Mouse (Mus musculus): ENCODE measurements at regions not wholly inside any gene's neighbourhood (a gene's known extent, or its start where the extent isn't known, plus 50 kb on each side); places are given as distances from the start of the nearest gene placed in this dataset.
"Not testable (repeated sequence)": the region's sequence is repeated elsewhere in the genome, so short reads cannot be mapped to it uniquely, and the experiment has no call there.

DNA sequence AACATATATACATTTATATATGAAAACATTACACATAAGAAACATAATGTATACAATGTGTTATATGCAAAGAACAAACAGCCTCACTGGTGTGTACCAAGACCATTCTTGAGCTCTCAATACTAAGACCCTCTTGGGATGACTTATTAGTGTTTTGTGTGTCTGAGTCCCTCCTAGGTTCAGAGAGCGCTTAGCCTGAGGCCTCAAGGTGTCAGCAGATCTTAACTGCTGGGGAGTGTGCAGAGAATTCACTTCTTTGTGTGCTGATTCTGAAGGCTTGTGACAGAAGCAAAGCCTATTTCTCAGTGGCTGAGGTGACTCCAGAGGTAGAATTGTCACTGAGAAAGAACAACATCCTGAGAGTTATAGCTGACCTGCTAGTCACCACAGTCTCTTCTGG is 505.7 kb upstream of the Olfr1507 start:
- not testable (repeated sequence) for H3K36me3 ChIP-seq (ENCODE audit: control insufficient read depth, insufficient read depth, low read length); H3K27me3 ChIP-seq (replicated peaks; ENCODE audit: control insufficient read depth, insufficient read depth, low read length); H3K4me1 ChIP-seq (ENCODE audit: control insufficient read depth, insufficient read depth, low read length); H3K27ac ChIP-seq (ENCODE audit: low read length); H3K4me2 ChIP-seq (ENCODE audit: low read depth, low read length); H3K9me3 ChIP-seq (ENCODE audit: control insufficient read depth, low read length); ATAC-seq; H3K9ac ChIP-seq (ENCODE audit: low read depth, low read length); H3K4me3 ChIP-seq (ENCODE audit: low read length)
- WGBS, result 70% methylated on average over 1 of the region's 1 CpGs

DNA sequence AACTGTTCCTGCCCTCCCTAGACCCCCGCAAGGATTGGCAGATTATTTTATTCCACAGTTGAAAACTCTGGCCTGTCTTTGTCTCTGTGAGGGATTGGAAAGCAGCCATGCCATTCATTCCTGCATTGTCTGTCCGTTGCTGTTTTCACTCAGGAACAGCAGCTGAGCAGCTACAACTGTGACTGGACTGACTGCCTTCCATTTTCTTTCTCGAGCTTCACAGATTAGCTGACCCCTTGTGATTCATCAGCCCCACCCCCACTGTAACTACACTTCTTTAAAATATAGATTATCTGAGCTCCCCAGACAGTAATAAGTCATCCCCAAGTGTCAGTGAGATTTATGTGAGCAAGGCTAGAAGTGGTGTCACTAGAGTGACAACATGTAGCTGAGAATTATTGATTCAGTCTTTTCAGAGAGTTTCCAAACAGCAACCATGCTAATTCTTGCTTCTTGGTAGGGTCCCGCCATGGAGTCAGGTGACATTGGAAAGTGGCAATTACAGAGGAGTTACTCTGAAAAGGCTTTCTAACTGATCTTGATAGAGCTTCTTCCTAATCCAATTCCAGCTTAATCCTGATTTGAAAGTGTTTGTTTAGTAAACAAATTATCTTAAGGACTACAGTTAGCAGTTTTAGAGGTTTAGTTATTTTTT is 496.7 kb upstream of the Olfr1507 start:
- H3K4me1 ChIP-seq (ENCODE audit: control insufficient read depth, insufficient read depth, low read length); H3K27me3 ChIP-seq (replicated peaks; ENCODE audit: control insufficient read depth, insufficient read depth, low read length); H3K36me3 ChIP-seq (ENCODE audit: control insufficient read depth, insufficient read depth, low read length); H3K9me3 ChIP-seq (ENCODE audit: control insufficient read depth, low read length); ATAC-seq; H3K4me2 ChIP-seq (ENCODE audit: low read depth, low read length); H3K4me3 ChIP-seq (ENCODE audit: low read length); H3K9ac ChIP-seq (ENCODE audit: low read depth, low read length); H3K27ac ChIP-seq (ENCODE audit: low read length): not testable (repeated sequence)
- WGBS, result 44% methylated on average over 1 of the region's 4 CpGs

DNA sequence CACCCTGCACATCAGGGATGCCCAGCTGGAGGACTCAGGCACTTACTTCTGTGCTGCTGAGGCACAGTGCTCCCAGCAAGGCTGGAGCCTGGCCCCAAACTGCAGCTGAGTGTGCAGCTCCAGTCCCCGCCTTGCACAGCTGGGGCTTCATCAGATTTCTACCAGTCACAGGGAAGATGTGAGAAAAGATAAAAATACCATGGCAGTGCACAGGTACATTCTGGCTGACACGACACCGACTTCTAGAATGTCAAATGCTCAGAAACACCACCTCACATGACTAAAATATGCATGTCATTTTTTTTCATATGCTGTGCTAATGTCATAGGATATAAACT is 495.7 kb upstream of the Olfr1507 start:
- H3K9ac ChIP-seq (ENCODE audit: low read depth, low read length); H3K27me3 ChIP-seq (replicated peaks; ENCODE audit: control insufficient read depth, insufficient read depth, low read length); H3K4me2 ChIP-seq (ENCODE audit: low read depth, low read length); H3K4me1 ChIP-seq (ENCODE audit: control insufficient read depth, insufficient read depth, low read length); H3K4me3 ChIP-seq (ENCODE audit: low read length); H3K36me3 ChIP-seq (ENCODE audit: control insufficient read depth, insufficient read depth, low read length); H3K9me3 ChIP-seq (ENCODE audit: control insufficient read depth, low read length); ATAC-seq; H3K27ac ChIP-seq (ENCODE audit: low read length): not testable (repeated sequence)
- no CpG with 5 or more reads among the region's 3 CpGs for WGBS

DNA sequence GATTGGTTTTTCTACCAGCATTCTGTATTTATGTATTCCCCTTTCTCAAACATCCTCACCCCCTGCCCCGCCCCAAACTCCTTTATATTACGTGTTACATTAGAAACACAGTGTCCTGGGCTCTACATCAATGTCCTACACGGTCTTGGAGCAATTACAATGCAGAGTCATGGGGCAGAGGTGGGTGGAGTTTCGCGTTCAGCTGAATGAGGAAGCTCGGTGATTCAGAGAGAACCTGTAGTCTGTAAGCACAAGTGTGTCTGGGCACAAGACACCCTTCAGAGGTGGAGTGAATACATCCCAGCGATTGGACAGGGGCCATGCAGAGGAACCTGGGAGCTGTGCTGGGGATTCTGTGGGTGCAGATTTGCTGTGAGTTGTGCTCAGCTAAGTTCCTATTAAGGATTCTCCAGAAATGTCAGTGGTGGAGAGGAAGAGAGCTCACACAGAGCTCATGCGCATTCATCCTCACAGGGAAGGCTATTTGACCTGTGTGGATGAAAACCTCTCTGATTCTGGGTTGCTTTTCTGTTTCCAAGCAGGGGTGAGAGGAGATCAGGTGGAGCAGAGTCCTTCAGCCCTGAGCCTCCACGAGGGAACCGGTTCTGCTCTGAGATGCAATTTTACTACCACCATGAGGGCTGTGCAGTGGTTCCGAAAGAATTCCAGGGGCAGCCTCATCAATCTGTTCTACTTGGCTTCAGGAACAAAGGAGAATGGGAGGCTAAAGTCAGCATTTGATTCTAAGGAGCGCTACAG is 495.2 kb upstream of the Olfr1507 start:
- not testable (repeated sequence) for H3K27me3 ChIP-seq (replicated peaks; ENCODE audit: control insufficient read depth, insufficient read depth, low read length); H3K9me3 ChIP-seq (ENCODE audit: control insufficient read depth, low read length); H3K4me2 ChIP-seq (ENCODE audit: low read depth, low read length); H3K4me3 ChIP-seq (ENCODE audit: low read length); H3K27ac ChIP-seq (ENCODE audit: low read length); ATAC-seq; H3K9ac ChIP-seq (ENCODE audit: low read depth, low read length); H3K36me3 ChIP-seq (ENCODE audit: control insufficient read depth, insufficient read depth, low read length); H3K4me1 ChIP-seq (ENCODE audit: control insufficient read depth, insufficient read depth, low read length)
- WGBS, result no CpG with 5 or more reads among the region's 12 CpGs

DNA sequence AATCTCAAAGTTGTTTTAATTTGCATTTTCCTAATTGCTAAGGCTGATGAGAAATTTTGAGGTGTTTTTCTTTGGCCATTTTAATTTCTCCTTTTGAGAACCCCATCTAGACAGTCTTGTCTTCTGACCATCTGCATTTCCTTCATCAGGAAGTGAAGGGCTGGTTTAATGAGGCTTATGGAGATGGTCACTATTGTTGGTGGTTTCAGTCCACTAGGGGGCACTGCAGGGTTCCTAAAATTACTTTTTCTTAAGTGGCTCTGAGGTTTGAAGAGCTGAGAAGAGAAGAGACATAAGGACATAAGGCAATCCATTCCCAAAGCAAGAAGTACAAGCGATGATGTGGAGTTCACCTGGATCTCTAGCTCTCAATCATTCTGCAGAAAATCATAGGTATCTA is 494.4 kb upstream of the Olfr1507 start:
- H3K9me3 ChIP-seq (ENCODE audit: control insufficient read depth, low read length); H3K4me3 ChIP-seq (ENCODE audit: low read length); H3K36me3 ChIP-seq (ENCODE audit: control insufficient read depth, insufficient read depth, low read length); H3K4me2 ChIP-seq (ENCODE audit: low read depth, low read length); H3K27ac ChIP-seq (ENCODE audit: low read length); H3K4me1 ChIP-seq (ENCODE audit: control insufficient read depth, insufficient read depth, low read length); H3K9ac ChIP-seq (ENCODE audit: low read depth, low read length); H3K27me3 ChIP-seq (replicated peaks; ENCODE audit: control insufficient read depth, insufficient read depth, low read length); ATAC-seq: not testable (repeated sequence)
- WGBS, result 77% methylated on average over 1 of the region's 1 CpGs

DNA sequence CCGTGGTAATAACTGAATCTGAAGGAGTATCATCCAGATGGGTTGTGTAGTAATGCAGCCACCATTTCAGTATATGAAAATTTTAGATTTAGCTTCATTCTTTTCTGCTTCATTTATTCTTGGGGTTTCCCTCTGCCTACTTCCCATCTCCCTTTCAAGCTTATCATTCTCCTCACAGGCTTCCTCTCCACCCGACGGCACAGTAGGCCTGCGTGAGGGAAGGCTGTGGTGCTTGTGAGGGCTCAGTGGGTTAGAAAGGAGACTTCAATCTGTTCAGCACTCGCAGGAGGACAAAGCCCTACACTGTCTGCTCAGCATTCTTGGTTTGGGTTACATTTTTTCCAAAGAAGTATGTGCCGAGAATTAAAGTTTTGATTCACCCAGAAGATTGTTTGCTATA is 493.0 kb upstream of the Olfr1507 start:
- H3K9me3 ChIP-seq (ENCODE audit: control insufficient read depth, low read length); H3K4me1 ChIP-seq (ENCODE audit: control insufficient read depth, insufficient read depth, low read length); ATAC-seq; H3K4me3 ChIP-seq (ENCODE audit: low read length); H3K36me3 ChIP-seq (ENCODE audit: control insufficient read depth, insufficient read depth, low read length); H3K9ac ChIP-seq (ENCODE audit: low read depth, low read length); H3K27ac ChIP-seq (ENCODE audit: low read length); H3K4me2 ChIP-seq (ENCODE audit: low read depth, low read length); H3K27me3 ChIP-seq (replicated peaks; ENCODE audit: control insufficient read depth, insufficient read depth, low read length): not testable (repeated sequence)
- no CpG with 5 or more reads among the region's 6 CpGs for WGBS

DNA sequence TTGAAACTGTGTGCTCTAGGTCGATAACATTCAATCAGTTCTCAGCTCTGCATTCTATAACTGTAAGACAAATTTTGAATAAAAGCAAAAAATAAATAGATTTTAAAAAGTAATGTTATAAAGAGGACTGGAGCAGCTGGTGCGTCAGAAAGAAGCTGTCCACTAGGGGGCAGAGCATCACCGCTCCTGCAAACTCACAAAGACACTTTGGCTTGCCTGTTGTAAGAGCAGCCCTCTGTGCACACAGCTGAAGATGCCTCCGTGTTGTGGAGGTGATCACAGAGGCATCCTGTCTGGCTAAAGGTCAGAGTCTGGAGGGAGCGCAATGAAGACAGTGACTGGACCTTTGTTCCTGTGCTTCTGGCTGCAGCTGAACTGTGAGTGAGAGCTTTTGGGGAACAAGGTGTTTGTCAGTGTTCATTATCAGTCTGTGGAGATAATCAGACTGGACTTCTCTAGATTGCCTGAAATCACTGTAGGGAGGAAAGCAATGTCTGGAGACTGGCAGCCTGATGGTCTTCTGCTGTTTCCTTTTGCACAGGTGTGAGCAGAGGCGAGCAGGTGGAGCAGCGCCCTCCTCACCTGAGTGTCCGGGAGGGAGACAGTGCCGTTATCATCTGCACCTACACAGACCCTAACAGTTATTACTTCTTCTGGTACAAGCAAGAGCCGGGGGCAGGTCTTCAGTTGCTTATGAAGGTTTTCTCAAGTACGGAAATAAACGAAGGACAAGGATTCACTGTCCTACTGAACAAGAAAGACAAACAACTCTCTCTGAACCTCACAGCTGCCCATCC is 476.9 kb upstream of the Olfr1507 start:
- not testable (repeated sequence) for H3K27me3 ChIP-seq (replicated peaks; ENCODE audit: control insufficient read depth, insufficient read depth, low read length); H3K27ac ChIP-seq (ENCODE audit: low read length); H3K9ac ChIP-seq (ENCODE audit: low read depth, low read length); ATAC-seq; H3K9me3 ChIP-seq (ENCODE audit: control insufficient read depth, low read length); H3K4me2 ChIP-seq (ENCODE audit: low read depth, low read length); H3K4me1 ChIP-seq (ENCODE audit: control insufficient read depth, insufficient read depth, low read length); H3K4me3 ChIP-seq (ENCODE audit: low read length); H3K36me3 ChIP-seq (ENCODE audit: control insufficient read depth, insufficient read depth, low read length)
- WGBS, result no CpG with 5 or more reads among the region's 12 CpGs

DNA sequence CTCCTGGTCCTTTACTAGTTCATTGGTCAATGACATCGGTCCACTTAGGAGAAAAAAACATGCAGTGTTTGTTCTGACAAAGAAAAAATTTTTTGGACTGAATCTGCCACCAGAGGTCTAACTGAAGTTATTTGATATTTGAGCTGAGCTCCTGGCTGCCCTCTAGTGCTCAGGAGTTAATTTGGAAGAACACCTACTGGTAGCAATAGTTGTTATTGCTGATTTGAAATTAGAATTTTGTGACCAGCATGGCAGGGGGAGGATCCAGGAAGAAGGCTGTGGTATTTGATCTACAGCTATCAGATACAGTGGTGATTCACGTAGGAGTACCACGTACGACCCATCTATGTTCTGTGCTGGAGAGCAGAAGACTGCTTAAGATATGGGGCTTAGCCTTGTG is 466.6 kb upstream of the Olfr1507 start:
- H3K9me3 ChIP-seq (ENCODE audit: control insufficient read depth, low read length); H3K4me1 ChIP-seq (ENCODE audit: control insufficient read depth, insufficient read depth, low read length); H3K27ac ChIP-seq (ENCODE audit: low read length); H3K4me2 ChIP-seq (ENCODE audit: low read depth, low read length); H3K9ac ChIP-seq (ENCODE audit: low read depth, low read length); H3K4me3 ChIP-seq (ENCODE audit: low read length); ATAC-seq; H3K36me3 ChIP-seq (ENCODE audit: control insufficient read depth, insufficient read depth, low read length); H3K27me3 ChIP-seq (replicated peaks; ENCODE audit: control insufficient read depth, insufficient read depth, low read length): not testable (repeated sequence)
- 60% methylated on average over 3 of the region's 4 CpGs for WGBS

DNA sequence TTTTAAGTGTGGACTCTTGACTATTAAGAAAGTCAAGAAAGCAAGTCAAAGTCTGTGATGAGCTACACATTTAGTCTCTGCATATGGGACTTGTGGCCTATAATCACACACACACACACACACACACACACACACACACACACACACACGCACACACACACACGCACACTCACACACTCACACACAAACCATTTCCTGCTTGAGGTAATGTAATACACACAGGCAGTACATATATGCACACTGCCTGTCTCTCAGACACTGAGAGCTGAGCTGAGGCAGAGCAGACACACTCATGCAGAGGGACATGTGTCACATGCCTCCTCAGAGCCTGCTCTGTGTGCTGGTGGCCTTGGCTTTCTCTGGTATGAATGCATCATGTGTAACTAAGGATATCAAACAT is 461.0 kb upstream of the Olfr1507 start:
- H3K4me3 ChIP-seq (ENCODE audit: low read length); H3K27me3 ChIP-seq (replicated peaks; ENCODE audit: control insufficient read depth, insufficient read depth, low read length); H3K27ac ChIP-seq (ENCODE audit: low read length); H3K9ac ChIP-seq (ENCODE audit: low read depth, low read length); H3K36me3 ChIP-seq (ENCODE audit: control insufficient read depth, insufficient read depth, low read length); H3K4me1 ChIP-seq (ENCODE audit: control insufficient read depth, insufficient read depth, low read length); H3K4me2 ChIP-seq (ENCODE audit: low read depth, low read length); H3K9me3 ChIP-seq (ENCODE audit: control insufficient read depth, low read length); ATAC-seq: not testable (repeated sequence)
- WGBS, result 80% methylated on average over 1 of the region's 2 CpGs
